Comparison of ENCODE assay signal across 11 mouse cellular contexts in the genomic region with DNA sequence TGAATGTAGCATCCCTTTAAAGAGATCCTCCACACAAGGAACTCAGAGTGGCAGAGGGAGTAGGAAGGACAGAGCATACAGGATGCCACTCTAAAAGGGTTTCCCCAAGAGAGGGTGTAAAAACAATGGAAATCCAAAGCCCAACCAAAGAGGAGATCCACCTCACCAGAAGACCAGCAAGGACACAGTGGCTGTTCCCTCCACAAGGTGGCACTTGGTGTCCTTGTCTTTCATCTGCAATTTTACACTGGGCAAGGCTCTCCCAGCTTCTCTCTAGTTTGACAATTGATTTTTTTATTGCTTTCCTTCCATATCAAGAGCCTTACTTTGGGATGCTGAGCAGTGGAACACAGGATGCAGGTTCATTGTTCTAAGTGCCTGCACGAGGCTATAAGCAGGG.
DNase-seq lines count a peak whose midpoint lies in the region; ATAC-seq and TF ChIP-seq lines count a peak whose summit lies in the region.
"Had no signal": no experiment of that assay in that cellular context is flagged by ENCODE, and none has a peak within 500 bp of the region (broad histone marks: within the 10 kb centered on the region; RNA-seq: fewer than 3 reads in every experiment).

No protein-coding gene starts in this region.

- no peak overlapping the region for H3K9ac ChIP-seq in heart, adult 2 months (ENCODE audit: low read depth, low read length)
- H3K9ac ChIP-seq in liver, postnatal 0 days (replicated peaks) = no peak overlapping the region
- H3K9ac ChIP-seq: forebrain, embryonic 12.5 days; midbrain, embryonic 12.5 days had no signal

- no peaks in the 10 kb centered on the region for H3K36me3 ChIP-seq in heart, adult 2 months (ENCODE audit: control insufficient read depth, insufficient read depth, low read length)
- no peaks in the 10 kb centered on the region for H3K36me3 ChIP-seq in liver, postnatal 0 days (replicated peaks; ENCODE audit: insufficient read depth, low read length)
- H3K36me3 ChIP-seq: forebrain, embryonic 12.5 days; midbrain, embryonic 12.5 days had no signal

- H3K9me3 ChIP-seq in liver, postnatal 0 days (ENCODE audit: low read length) = no peaks in the 10 kb centered on the region
- H3K9me3 ChIP-seq: forebrain, embryonic 12.5 days; midbrain, embryonic 12.5 days had no signal

- no peak for TF ChIP-seq EP300 in heart, adult 2 months (IDR thresholded peaks at IDR 0.05; ENCODE audit: insufficient read depth, low read depth, low read length)
- TF ChIP-seq EP300 in liver, postnatal 0 days (IDR thresholded peaks at IDR 0.05; ENCODE audit: low read depth) = no peak

- intact Hi-C loops in heart, adult 2 months (cut with DNase I) = loop anchor here (10.0 kb wide), 1 partner anchor 198 kb away; no protein-coding TSS in a partner anchor

- no peak for ATAC-seq in cerebellum, adult (ENCODE audit: insufficient number of reproducible peaks, low FRiP score, low TSS enrichment)
- no peak for ATAC-seq in liver, postnatal 0 days

- H3K4me3 ChIP-seq in cerebellum, adult 2 months (replicated peaks; ENCODE audit: insufficient read depth, low read depth, low read length) = no peak overlapping the region
- no peak overlapping the region for H3K4me3 ChIP-seq in heart, adult 2 months
- no peak overlapping the region for H3K4me3 ChIP-seq in liver, postnatal 0 days (ENCODE audit: low read depth, low read length)
- no peak overlapping the region for H3K4me3 ChIP-seq in cortical plate, adult 2 months (ENCODE audit: insufficient read depth, low read length)
- H3K4me3 ChIP-seq: forebrain, embryonic 12.5 days; midbrain, embryonic 12.5 days had no signal

- H3K27ac ChIP-seq in cerebellum, adult 2 months (ENCODE audit: insufficient read depth, low read length) = no peak overlapping the region; the same call in 1 of the 2 replicates
- H3K27ac ChIP-seq in heart, adult 2 months = no peak overlapping the region
- H3K27ac ChIP-seq in liver, postnatal 0 days (ENCODE audit: low read depth) = no peak overlapping the region
- H3K27ac ChIP-seq in cortical plate, adult 2 months (ENCODE audit: insufficient read depth, low read length) = no peak overlapping the region
- H3K27ac ChIP-seq: forebrain, embryonic 12.5 days; midbrain, embryonic 12.5 days had no signal

- no peaks in the 10 kb centered on the region for H3K27me3 ChIP-seq in cerebellum, adult 2 months (ENCODE audit: control insufficient read depth, insufficient read depth, low read length)
- no peaks in the 10 kb centered on the region for H3K27me3 ChIP-seq in heart, adult 2 months (ENCODE audit: control insufficient read depth, insufficient read depth, low read length)
- no peaks in the 10 kb centered on the region for H3K27me3 ChIP-seq in liver, postnatal 0 days (ENCODE audit: insufficient read depth, low read length)
- H3K27me3 ChIP-seq: forebrain, embryonic 12.5 days had no signal

- TF ChIP-seq CTCF in cerebellum, adult 2 months (IDR thresholded peaks at IDR 0.05; ENCODE audit: borderline replicate concordance, insufficient read depth, low read depth, low read length) = peak; percentile 61; the same call in 1 of the 2 replicates
- peak; percentile 51 for TF ChIP-seq CTCF in heart, adult 2 months (IDR thresholded peaks at IDR 0.05)
- peak; percentile 31; the same call in 1 of the 2 replicates for TF ChIP-seq CTCF in liver, postnatal 0 days (IDR thresholded peaks at IDR 0.05; ENCODE audit: low read depth)
- TF ChIP-seq CTCF in cortical plate, adult 2 months (IDR thresholded peaks at IDR 0.05; ENCODE audit: extremely low read depth, insufficient read depth, low read length) = peak; percentile 52; the same call in 1 of the 2 replicates

- no peaks in the 10 kb centered on the region for H3K79me2 ChIP-seq in heart, adult 2 months (replicated peaks; ENCODE audit: control insufficient read depth, insufficient read depth, low read length)

- peak in 1 of 2 experiments; percentile 45 for DNase-seq in cerebellum, adult 2 months
- no peak for DNase-seq in heart, adult 2 months
- no peak for DNase-seq in heart, adult 18-20 months
- DNase-seq in liver, postnatal 0 days = no peak
- no peak for DNase-seq in liver
- no peak for DNase-seq in testis, postnatal 10 days (ENCODE audit: low spot score)
- DNase-seq: right cerebral cortex, postnatal 14 days had no signal

- 53% methylated on average over 1 of the region's 1 CpGs for WGBS in cerebellum, adult 2 months
- WGBS in heart, adult 2 months = 32% methylated on average over 1 of the region's 1 CpGs
- 35% methylated on average over 1 of the region's 1 CpGs for WGBS in liver, postnatal 0 days (ENCODE audit: insufficient replicate concordance)

- H3K4me2 ChIP-seq in liver, postnatal 0 days (ENCODE audit: low read depth, low read length) = no peak overlapping the region
- H3K4me2 ChIP-seq: forebrain, embryonic 12.5 days; midbrain, embryonic 12.5 days had no signal

- no peak for TF ChIP-seq POLR2A in cerebellum, adult 2 months (IDR thresholded peaks at IDR 0.05; ENCODE audit: borderline replicate concordance, insufficient read depth, low read length)
- no peak for TF ChIP-seq POLR2A in heart, adult 2 months (IDR thresholded peaks at IDR 0.05; ENCODE audit: insufficient read depth, low read depth, low read length)
- no peak for TF ChIP-seq POLR2A in cortical plate, adult 2 months (IDR thresholded peaks at IDR 0.05; ENCODE audit: extremely low read depth, insufficient read depth, low read length)

- peaks cover 47% of the 10 kb centered on the region for H3K4me1 ChIP-seq in cerebellum, adult 2 months (ENCODE audit: control insufficient read depth, insufficient read depth, low read length)
- peaks cover 1% of the 10 kb centered on the region; the same call in 1 of the 2 replicates for H3K4me1 ChIP-seq in heart, adult 2 months (ENCODE audit: control insufficient read depth, insufficient read depth, low read length)
- no peaks in the 10 kb centered on the region for H3K4me1 ChIP-seq in liver, postnatal 0 days (ENCODE audit: insufficient read depth)
- H3K4me1 ChIP-seq in cortical plate, adult 2 months (ENCODE audit: control insufficient read depth, insufficient read depth, low read length) = peaks cover 2% of the 10 kb centered on the region; the same call in 1 of the 2 replicates
- H3K4me1 ChIP-seq: midbrain, embryonic 12.5 days had no signal
